Mouse (Mus musculus): ENCODE results near the gene Atp5b.
A peak's percentile ranks its signal among the peaks of the same experiment; 100 is the strongest.
"Not testable (repeated sequence)": the region's sequence is repeated elsewhere in the genome, so short reads cannot be mapped to it uniquely, and the experiment has no call there.

Atp5b gene

GRCm38 (mm10) chr10:128082880-128083421, at the start of gene Atp5b:
Atp5b (plus strand) TSS chr10:128083273.
- DNase-seq (ENCODE audit: low spot score in 2 of 2): peak; percentile 96 to 98

DNA sequence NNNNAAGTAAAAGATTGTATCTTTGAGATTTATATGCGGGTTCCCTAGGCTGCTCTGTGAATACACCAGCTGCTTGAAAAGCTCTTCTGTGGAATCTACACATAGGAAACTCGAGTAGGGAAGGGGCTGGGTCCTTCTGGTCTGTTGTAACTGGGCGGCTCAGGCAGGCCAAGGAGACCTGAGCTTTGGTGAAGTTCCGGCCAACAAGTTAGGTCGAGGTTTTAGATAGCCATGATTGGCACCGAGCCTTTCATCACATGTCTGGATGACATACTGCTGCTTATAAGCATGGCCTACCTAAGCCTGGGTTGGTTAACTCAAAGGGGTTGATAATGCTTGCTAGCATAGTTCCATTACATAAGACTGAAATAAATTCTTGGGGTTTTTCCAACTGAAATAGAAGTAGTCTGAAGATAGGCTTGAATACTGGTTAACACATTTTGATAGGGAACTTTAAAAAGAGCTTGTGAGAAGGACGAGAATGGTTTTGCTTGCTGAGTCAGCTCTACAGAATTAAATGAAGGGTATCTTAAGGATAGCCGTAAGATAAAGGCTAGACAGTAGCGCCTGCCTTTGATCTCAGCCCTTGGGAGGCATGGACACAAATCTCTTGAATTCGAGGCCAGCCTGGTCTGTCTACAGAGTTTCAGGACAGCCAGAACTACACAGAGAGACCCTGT, 46.2 kb upstream of the Atp5b start:
- peak; percentile 30 to 41 for DNase-seq (ENCODE audit: low spot score in 2 of 2)

GRCm38 (mm10) chr10:128037921-128038320, 45.2 kb upstream of the Atp5b start:
- no peak for DNase-seq (ENCODE audit: low spot score in 2 of 2)

GRCm38 (mm10) chr10:128039167-128039566, 43.9 kb upstream of the Atp5b start:
- DNase-seq (ENCODE audit: low spot score in 2 of 2): peak; percentile 25 to 26

DNA sequence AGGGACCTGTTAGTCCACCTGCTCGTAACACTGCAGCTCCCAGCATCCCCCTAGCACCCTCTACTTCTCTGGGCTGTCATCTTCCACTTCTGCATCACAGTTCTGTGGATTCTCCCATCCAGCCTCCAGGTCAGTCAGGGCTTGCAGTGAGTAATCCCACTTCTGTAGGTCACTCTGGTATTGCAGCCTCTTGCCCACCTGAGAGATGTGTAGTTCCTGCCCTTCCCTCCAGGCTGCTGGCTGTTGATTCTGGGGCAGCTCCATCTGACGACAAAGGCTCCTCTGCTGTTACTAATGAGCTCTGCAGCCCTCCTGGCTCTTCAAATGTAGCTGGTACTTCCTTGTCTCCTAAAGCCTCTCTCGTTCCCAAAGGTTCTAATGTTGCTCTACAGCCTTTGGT, 43.2 kb upstream of the Atp5b start:
- DNase-seq (ENCODE audit: low spot score in 2 of 2): no peak

DNA sequence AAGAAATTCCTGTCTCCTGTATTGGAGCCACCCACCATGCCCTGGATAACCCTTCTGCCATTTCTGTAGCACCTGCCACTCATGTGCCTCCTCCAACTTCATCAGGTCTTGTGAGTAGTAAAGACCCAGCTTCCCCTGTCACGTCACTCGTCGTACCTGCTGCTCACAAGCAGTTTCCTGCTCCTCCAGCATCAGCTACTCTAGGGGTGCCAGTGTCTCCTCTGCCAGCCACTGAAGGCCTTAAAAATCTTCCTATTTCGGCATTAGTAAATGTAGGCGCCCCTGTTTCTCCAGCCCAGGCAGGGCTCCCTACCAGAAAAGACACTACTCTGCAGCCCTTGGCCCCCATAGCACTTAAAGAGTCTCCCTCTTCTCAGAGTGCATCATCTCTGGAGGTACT, 42.8 kb upstream of the Atp5b start:
- DNase-seq (ENCODE audit: low spot score in 2 of 2): no peak

DNA sequence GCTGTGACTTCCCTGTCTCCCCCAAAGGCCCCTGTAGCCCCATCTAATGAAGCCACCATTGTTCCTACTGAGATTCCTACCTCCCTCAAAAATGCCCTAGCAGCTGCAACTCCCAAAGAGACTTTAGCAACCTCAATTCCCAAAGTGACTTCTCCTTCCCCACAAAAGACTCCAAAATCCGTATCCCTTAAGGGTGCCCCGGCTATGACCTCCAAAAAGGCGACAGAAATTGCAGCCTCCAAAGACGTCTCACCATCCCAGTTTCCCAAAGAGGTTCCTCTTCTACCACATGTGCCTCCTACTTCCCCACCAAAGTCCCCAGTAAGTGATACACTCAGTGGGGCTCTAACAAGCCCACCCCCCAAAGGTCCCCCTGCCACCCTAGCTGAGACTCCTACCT, 41.4 kb upstream of the Atp5b start:
- DNase-seq (ENCODE audit: low spot score in 2 of 2): no peak

DNA sequence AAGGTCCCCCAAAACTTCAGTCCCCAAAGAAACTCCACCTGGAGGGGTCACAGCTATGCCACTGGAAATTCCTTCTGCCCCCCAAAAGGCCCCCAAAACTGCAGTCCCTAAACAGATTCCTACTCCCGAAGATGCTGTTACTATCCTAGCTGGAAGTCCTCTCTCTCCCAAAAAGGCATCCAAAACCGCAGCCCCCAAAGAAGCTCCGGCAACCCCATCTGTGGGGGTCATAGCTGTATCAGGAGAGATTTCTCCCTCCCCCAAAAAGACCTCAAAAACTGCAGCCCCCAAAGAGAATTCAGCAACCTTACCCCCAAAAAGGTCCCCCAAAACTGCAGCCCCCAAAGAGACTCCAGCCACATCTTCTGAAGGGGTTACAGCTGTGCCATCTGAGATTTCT, 40.6 kb upstream of the Atp5b start:
- no peak for DNase-seq (ENCODE audit: low spot score in 2 of 2)

- no peak for DNase-seq (ENCODE audit: low spot score in 2 of 2)
Observed at GRCm38 (mm10) chr10:128043041-128043835, 39.8 kb upstream of the Atp5b start.

GRCm38 (mm10) chr10:128048157-128048556, 34.9 kb upstream of the Atp5b start:
- DNase-seq (ENCODE audit: low spot score in 2 of 2): no peak

- no peak for DNase-seq (ENCODE audit: low spot score in 2 of 2)
Observed at GRCm38 (mm10) chr10:128049741-128050140, 33.3 kb upstream of the Atp5b start.

- no peak for DNase-seq (ENCODE audit: low spot score in 2 of 2)
Observed at GRCm38 (mm10) chr10:128050355-128050754, 32.7 kb upstream of the Atp5b start.

GRCm38 (mm10) chr10:128051589-128051988, 31.5 kb upstream of the Atp5b start:
- DNase-seq (ENCODE audit: low spot score in 2 of 2): no peak

GRCm38 (mm10) chr10:128052136-128052535, 30.9 kb upstream of the Atp5b start:
- DNase-seq (ENCODE audit: low spot score in 2 of 2): not testable (repeated sequence)

GRCm38 (mm10) chr10:128053001-128053400, 30.1 kb upstream of the Atp5b start:
- no peak for DNase-seq (ENCODE audit: low spot score in 2 of 2)

- DNase-seq (ENCODE audit: low spot score in 2 of 2): no peak
Observed at GRCm38 (mm10) chr10:128058184-128058583, 24.9 kb upstream of the Atp5b start.

- DNase-seq (ENCODE audit: low spot score in 2 of 2): peak; percentile 92 to 94
Observed at GRCm38 (mm10) chr10:128058601-128059151, 24.4 kb upstream of the Atp5b start, which contains the start of gene Ptges3. Ptges3 (plus strand) TSS chr10:128058954.

DNA sequence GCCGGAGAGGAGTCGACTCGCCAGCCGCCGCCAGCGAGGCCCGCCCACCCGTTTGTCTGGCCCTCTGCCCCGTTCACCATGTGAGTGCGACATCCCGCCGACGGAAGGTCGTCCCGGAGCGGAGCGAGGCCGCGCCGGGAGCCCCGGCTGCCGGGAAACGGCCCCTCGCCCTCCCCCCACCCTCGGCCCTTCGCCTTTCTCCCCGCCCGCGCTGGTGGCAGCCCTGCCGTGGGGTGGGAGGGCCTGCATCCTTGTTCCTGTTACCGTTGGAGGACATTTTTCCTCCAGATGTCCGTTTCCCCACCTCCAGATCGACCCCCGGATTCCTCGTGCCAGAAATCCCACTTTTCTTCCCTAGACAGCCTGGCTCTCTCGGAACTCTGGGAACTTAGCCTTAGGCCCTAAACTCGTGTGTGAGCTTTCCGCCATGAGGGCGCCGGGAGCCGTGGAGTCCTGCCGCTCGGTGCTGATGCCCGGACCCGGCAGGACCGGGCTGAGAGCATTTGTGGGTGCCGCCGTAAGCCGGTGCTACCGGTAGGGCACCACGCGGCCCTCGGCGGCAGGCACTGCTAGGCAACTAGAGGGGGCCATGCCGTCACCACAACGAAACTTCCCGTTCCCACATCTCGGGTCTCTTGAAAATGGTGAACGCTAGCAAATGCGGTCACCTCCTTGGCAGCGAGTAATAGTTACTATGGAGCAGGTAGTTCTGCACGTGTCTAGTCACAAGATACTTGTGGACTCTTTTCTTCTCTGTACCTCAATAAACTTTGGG, 23.7 kb upstream of the Atp5b start:
- DNase-seq (ENCODE audit: low spot score in 2 of 2): peak; percentile 67 to 71

- DNase-seq (ENCODE audit: low spot score in 2 of 2): no peak
Observed at GRCm38 (mm10) chr10:128061109-128061508, 22.0 kb upstream of the Atp5b start.

- DNase-seq (ENCODE audit: low spot score in 2 of 2): no peak
Observed at GRCm38 (mm10) chr10:128062221-128062989, 20.7 kb upstream of the Atp5b start.

DNA sequence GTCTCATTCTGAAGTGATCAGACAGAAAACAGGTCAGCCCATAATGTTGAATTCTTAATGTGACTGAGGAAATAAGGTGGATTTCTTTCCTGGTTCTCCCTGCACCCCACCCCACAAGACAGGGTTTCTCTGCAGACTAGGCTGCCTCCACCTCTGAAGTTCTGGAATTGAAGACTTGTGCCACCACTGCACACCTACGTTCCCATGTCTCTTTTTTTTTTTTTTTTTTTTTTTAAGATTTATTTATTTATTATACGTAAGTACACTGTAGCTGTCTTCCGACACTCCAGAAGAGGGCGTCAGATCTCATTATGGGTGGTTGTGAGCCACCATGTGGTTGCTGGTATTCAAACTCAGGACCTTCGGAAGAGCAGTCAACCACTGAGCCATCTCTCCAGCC, 17.0 kb upstream of the Atp5b start:
- DNase-seq (ENCODE audit: low spot score in 2 of 2): no peak

Data from spleen, postnatal 36 days (tissue).